Mouse (Mus musculus) liver, adult 2 months (tissue): ENCODE data around the gene Got1.

ENCODE experiments used
- CTCF ChIP-seq: fragments of 200-500 bp; IDR thresholded peaks from 2 replicates; pipeline ENCODE4 v1.5.1; 2011; ENCODE audit warnings: low read depth, low read length, control low read depth
- POLR2A ChIP-seq: fragments of 200-500 bp; IDR thresholded peaks from 2 replicates; pipeline ENCODE4 v1.6.1; 2011; ENCODE audit warnings: low read length, control low read depth; ENCODE audit not compliant: insufficient read depth; ENCODE audit errors: extremely low read depth

GRCm38 (mm10) chr19:43463546-43464293 is 60.7 kb downstream of the Got1 start:
- no peak for TF ChIP-seq CTCF
- TF ChIP-seq POLR2A: no peak
